In genomic region chr7:127688935-127689334, GRCm38 (mm10) we compare ENCODE assay signal across 30 mouse cellular contexts. TPM values are rescaled to one million over a fixed set of nuclear protein-coding genes. Genes with fewer than 3 reads are reported as not detected.
"Had no signal": no experiment of that assay in that cellular context is flagged by ENCODE, and none has a peak within 500 bp of the region (broad histone marks: within the 10 kb centered on the region; RNA-seq: fewer than 3 reads in every experiment).

No protein-coding gene starts in this region.

- H3K27me3 ChIP-seq: limb, embryonic 13.5 days; liver, embryonic 13.5 days; neural tube, embryonic 12.5 days; neural tube, embryonic 15.5 days had no signal

- H3K36me3 ChIP-seq: liver, embryonic 13.5 days; neural tube, embryonic 12.5 days had no signal

- H3K4me3 ChIP-seq: layer of hippocampus, adult 2 months; limb, embryonic 13.5 days; liver, embryonic 13.5 days; neural tube, embryonic 12.5 days; neural tube, embryonic 15.5 days had no signal

- H3K4me2 ChIP-seq: limb, embryonic 13.5 days; liver, embryonic 13.5 days; midbrain, embryonic 11.5 days; neural tube, embryonic 12.5 days; neural tube, embryonic 15.5 days had no signal

- DNase-seq: kidney, adult 2 months; kidney, postnatal 25 days; layer of hippocampus, adult 9-11 months; liver, embryonic 13.5 days; lung, adult 2 months; lung, postnatal 14 days; lung, postnatal 4 days; midbrain, embryonic 14.5 days; right cerebral cortex, adult 18-20 months; right cerebral cortex, postnatal 14 days; spleen, adult 18-20 months; thymus, adult 2 months; thymus, postnatal 14 days; thymus, postnatal 4 days had no signal

- H3K27ac ChIP-seq: kidney, postnatal 0 days; layer of hippocampus, adult 2 months; limb, embryonic 13.5 days; liver, embryonic 13.5 days; neural tube, embryonic 12.5 days; neural tube, embryonic 15.5 days had no signal

RNA-seq across cellular contexts. Expression of gene Ctf2, which starts 43.0 kb away (rescaled TPM):
- total RNA-seq: layer of hippocampus, adult 2 months; layer of hippocampus, postnatal 25 days; left cerebral cortex, adult 18-20 months; left cerebral cortex, postnatal 10 days; left cerebral cortex, postnatal 36 days; liver, adult 2 months; megakaryocyte progenitor cell, adult 5-6 weeks; megakaryocyte-erythroid progenitor cell, adult 5-6 weeks; midbrain, postnatal 0 days had no signal
- polyA plus RNA-seq: kidney, adult 2 months; kidney, postnatal 0 days; large intestine, adult 2 months; liver, adult 2 months; lung, adult 2 months; midbrain, postnatal 0 days; testis, adult 2 months; thymus, adult 2 months had no signal
